Mouse (Mus musculus): ENCODE results near the gene Mical1. TPM values are rescaled to one million over a fixed set of nuclear protein-coding genes. Genes with fewer than 3 reads are reported as not detected.

Mical1 gene
- total RNA-seq (2022) = 10 to 100 TPM; 18.1 to 23.4 (median 21.1) TPM

- DNase-seq (ENCODE audit: low spot score in 2 of 2) = peak; percentile 25 to 55
Observed at GRCm38 (mm10) chr10:41476171-41477017, at the start of gene Mical1. Gene Mical1, plus strand, starts transcription at chr10:41476314.

- DNase-seq (ENCODE audit: low spot score in 2 of 2) = no peak
Observed at GRCm38 (mm10) chr10:41426368-41426767, 49.7 kb upstream of the Mical1 start.

GRCm38 (mm10) chr10:41434624-41435023 lies 41.5 kb upstream of the Mical1 start:
- DNase-seq (ENCODE audit: low spot score in 2 of 2) = no peak

- no peak for DNase-seq (ENCODE audit: low spot score in 2 of 2)
Observed at GRCm38 (mm10) chr10:41435141-41435540, 41.0 kb upstream of the Mical1 start.

- DNase-seq (ENCODE audit: low spot score in 2 of 2) = no peak
Observed at GRCm38 (mm10) chr10:41448216-41448615, 27.9 kb upstream of the Mical1 start.

GRCm38 (mm10) chr10:41449684-41450083 lies 26.4 kb upstream of the Mical1 start:
- no peak for DNase-seq (ENCODE audit: low spot score in 2 of 2)

- DNase-seq (ENCODE audit: low spot score in 2 of 2) = peak; percentile 87 to 93
Observed at GRCm38 (mm10) chr10:41450137-41450670, 25.9 kb upstream of the Mical1 start, which contains the start of gene Zbtb24. Gene Zbtb24, plus strand, starts transcription at chr10:41450383.

GRCm38 (mm10) chr10:41450780-41451522 lies 25.2 kb upstream of the Mical1 start:
- DNase-seq (ENCODE audit: low spot score in 2 of 2) = no peak

GRCm38 (mm10) chr10:41451656-41452055 lies 24.5 kb upstream of the Mical1 start:
- no peak for DNase-seq (ENCODE audit: low spot score in 2 of 2)

- DNase-seq (ENCODE audit: low spot score in 2 of 2) = no peak
Observed at GRCm38 (mm10) chr10:41452791-41453190, 23.3 kb upstream of the Mical1 start.

- no peak for DNase-seq (ENCODE audit: low spot score in 2 of 2)
Observed at GRCm38 (mm10) chr10:41459990-41460389, 16.1 kb upstream of the Mical1 start.

- no peak for DNase-seq (ENCODE audit: low spot score in 2 of 2)
Observed at GRCm38 (mm10) chr10:41460501-41460900, 15.6 kb upstream of the Mical1 start.

GRCm38 (mm10) chr10:41461057-41461722 lies 14.9 kb upstream of the Mical1 start:
- DNase-seq (ENCODE audit: low spot score in 2 of 2) = no peak

- DNase-seq (ENCODE audit: low spot score in 2 of 2) = no peak
Observed at GRCm38 (mm10) chr10:41464401-41464955, 11.6 kb upstream of the Mical1 start.

- DNase-seq (ENCODE audit: low spot score in 2 of 2) = no peak
Observed at GRCm38 (mm10) chr10:41467325-41467724, 8.8 kb upstream of the Mical1 start.

- DNase-seq (ENCODE audit: low spot score in 2 of 2) = no peak
Observed at GRCm38 (mm10) chr10:41470693-41471092, 5.4 kb upstream of the Mical1 start.

- no peak for DNase-seq (ENCODE audit: low spot score in 2 of 2)
Observed at GRCm38 (mm10) chr10:41472534-41472933, 3.6 kb upstream of the Mical1 start.

- no peak for DNase-seq (ENCODE audit: low spot score in 2 of 2)
Observed at GRCm38 (mm10) chr10:41472962-41473481, 3.1 kb upstream of the Mical1 start.

GRCm38 (mm10) chr10:41473782-41474468 lies 2.2 kb upstream of the Mical1 start:
- DNase-seq (ENCODE audit: low spot score in 2 of 2) = no peak

GRCm38 (mm10) chr10:41474981-41475391 lies 1.1 kb upstream of the Mical1 start:
- DNase-seq (ENCODE audit: low spot score in 2 of 2) = no peak

- no peak for DNase-seq (ENCODE audit: low spot score in 2 of 2)
Observed at GRCm38 (mm10) chr10:41477018-41477277, 834 bp downstream of the Mical1 start.

Data from left cerebral cortex, adult 8-10 months (tissue).